Mouse (Mus musculus): ENCODE data around the gene Eid1.

The Eid1 gene

GRCm38 (mm10) chr2:125672568-125672956, 333 bp upstream of the Eid1 start:
- DNase-seq, result no peak

- DNase-seq, result no peak
Measured at GRCm38 (mm10) chr2:125681811-125682210, 8.9 kb downstream of the Eid1 start.

GRCm38 (mm10) chr2:125683895-125684294, 11.0 kb downstream of the Eid1 start:
- no peak for DNase-seq

- no peak for DNase-seq
Measured at GRCm38 (mm10) chr2:125684559-125685440, 11.9 kb downstream of the Eid1 start.

- DNase-seq, result no peak
Measured at GRCm38 (mm10) chr2:125685441-125686150, 12.7 kb downstream of the Eid1 start.

GRCm38 (mm10) chr2:125692010-125692409, 19.1 kb downstream of the Eid1 start:
- DNase-seq, result peak; percentile 22

- no peak for DNase-seq
Measured at GRCm38 (mm10) chr2:125694798-125695197, 21.9 kb downstream of the Eid1 start.

- DNase-seq, result no peak
Measured at GRCm38 (mm10) chr2:125696219-125696618, 23.3 kb downstream of the Eid1 start.

GRCm38 (mm10) chr2:125701606-125702005, 28.7 kb downstream of the Eid1 start:
- DNase-seq, result no peak

GRCm38 (mm10) chr2:125702851-125703250, 30.0 kb downstream of the Eid1 start:
- no peak for DNase-seq

- DNase-seq, result no peak
Measured at GRCm38 (mm10) chr2:125704907-125705631, 32.2 kb downstream of the Eid1 start.

- DNase-seq, result no peak
Measured at GRCm38 (mm10) chr2:125706510-125706921, 33.6 kb downstream of the Eid1 start.

GRCm38 (mm10) chr2:125716599-125716998, 43.7 kb downstream of the Eid1 start:
- no peak for DNase-seq

- no peak for DNase-seq
Measured at GRCm38 (mm10) chr2:125723086-125723407, 50.2 kb downstream of the Eid1 start.

GRCm38 (mm10) chr2:125723408-125724085, 50.7 kb downstream of the Eid1 start:
- peak; percentile 44 for DNase-seq

GRCm38 (mm10) chr2:125724086-125724430, 51.2 kb downstream of the Eid1 start, which contains the start of gene Shc4:
Shc4 (minus strand) TSS chr2:125724148.
- no peak for DNase-seq

Measured in thymus, postnatal 14 days (tissue).